Mouse (Mus musculus): Measurements from ENCODE around the gene 9530077C05Rik.

Gene 9530077C05Rik

GRCm38 (mm10) chr9:22466212-22466611 is 54.9 kb downstream of the 9530077C05Rik start:
- DNase-seq = peak; percentile 49

GRCm38 (mm10) chr9:22467371-22468169 is 56.3 kb downstream of the 9530077C05Rik start:
- peak; percentile 63 for DNase-seq

- no peak for DNase-seq
Measured at GRCm38 (mm10) chr9:22468170-22468898, 57.0 kb downstream of the 9530077C05Rik start.

GRCm38 (mm10) chr9:22468899-22469259 is 57.6 kb downstream of the 9530077C05Rik start:
- no peak for DNase-seq

- no peak for DNase-seq
Measured at GRCm38 (mm10) chr9:22469643-22470042, 58.3 kb downstream of the 9530077C05Rik start, which contains the start of gene Rp9. Gene Rp9, minus strand, starts transcription at chr9:22469743.

- peak; percentile 98 for DNase-seq
Measured at GRCm38 (mm10) chr9:22475424-22475868, 64.1 kb downstream of the 9530077C05Rik start, which contains the start of gene Bbs9. Gene Bbs9, plus strand, starts transcription at chr9:22475715.

GRCm38 (mm10) chr9:22476265-22476664 is 65.0 kb downstream of the 9530077C05Rik start:
- DNase-seq = no peak

- no peak for DNase-seq
Measured at GRCm38 (mm10) chr9:22478946-22479345, 67.6 kb downstream of the 9530077C05Rik start.

- no peak for DNase-seq
Measured at GRCm38 (mm10) chr9:22483866-22484561, 72.7 kb downstream of the 9530077C05Rik start.

- DNase-seq = no peak
Measured at GRCm38 (mm10) chr9:22484562-22485308, 73.4 kb downstream of the 9530077C05Rik start.

- no peak for DNase-seq
Measured at GRCm38 (mm10) chr9:22486211-22486610, 74.9 kb downstream of the 9530077C05Rik start.

GRCm38 (mm10) chr9:22488963-22489362 is 77.7 kb downstream of the 9530077C05Rik start:
- DNase-seq = no peak
